Mouse (Mus musculus): ENCODE results near the gene Ccm2. TPM values are rescaled to one million over a fixed set of nuclear protein-coding genes. Genes with fewer than 3 reads are reported as not detected.

Ccm2 gene
- polyA plus RNA-seq, 1 experiment, result 24.8 TPM

GRCm38 (mm10) chr11:6638537-6638936 is 91.8 kb downstream of the Ccm2 start, which contains the start of gene Wap:
Wap (minus strand) TSS chr11:6638637.
- no peak for TF ChIP-seq GATA1 (IDR thresholded peaks at IDR 0.05; ENCODE audit: borderline replicate concordance, low read length)
- TF ChIP-seq FLI1 (IDR thresholded peaks at IDR 0.05; ENCODE audit: low read length), result no peak
- peaks cover 6% of the 10 kb centered on the region for H3K4me1 ChIP-seq
- H3K36me3 ChIP-seq (replicated peaks; ENCODE audit: low read length), result no peaks in the 10 kb centered on the region
- H3K9me3 ChIP-seq, result no peaks in the 10 kb centered on the region
- H3K4me3 ChIP-seq (replicated peaks), result no peak within 1 kb of the TSS
- peaks cover 16% of the 10 kb centered on the region for H3K27me3 ChIP-seq (replicated peaks)

DNA sequence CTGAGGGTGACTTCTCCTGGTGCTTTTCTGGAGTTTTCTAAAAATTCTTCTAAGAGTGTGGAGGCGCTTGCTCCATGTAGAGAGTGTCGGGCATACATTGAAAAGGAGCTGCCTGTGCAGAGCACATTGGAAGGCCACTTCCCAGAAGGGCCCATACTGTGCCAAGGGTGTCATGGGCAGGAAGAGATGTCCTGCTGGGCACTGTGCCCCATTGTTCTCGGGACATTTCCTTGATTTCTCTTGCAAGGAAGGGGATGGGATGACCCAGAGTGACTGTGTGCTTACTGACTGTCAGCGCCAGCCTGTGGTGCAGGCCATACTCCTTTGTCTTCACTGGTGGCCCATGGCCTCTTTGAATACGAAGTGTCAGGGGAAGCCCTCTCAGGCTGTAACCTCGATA is 92.4 kb downstream of the Ccm2 start:
- peaks cover 6% of the 10 kb centered on the region for H3K4me1 ChIP-seq
- H3K36me3 ChIP-seq (replicated peaks; ENCODE audit: low read length), result no peaks in the 10 kb centered on the region
- peaks cover 21% of the 10 kb centered on the region for H3K27me3 ChIP-seq (replicated peaks)
- no peaks in the 10 kb centered on the region for H3K9me3 ChIP-seq
- TF ChIP-seq FLI1 (IDR thresholded peaks at IDR 0.05; ENCODE audit: low read length) (no peak), GATA1 (IDR thresholded peaks at IDR 0.05; ENCODE audit: borderline replicate concordance, low read length) (no peak)
- no peak overlapping the region for H3K4me3 ChIP-seq (replicated peaks)

DNA sequence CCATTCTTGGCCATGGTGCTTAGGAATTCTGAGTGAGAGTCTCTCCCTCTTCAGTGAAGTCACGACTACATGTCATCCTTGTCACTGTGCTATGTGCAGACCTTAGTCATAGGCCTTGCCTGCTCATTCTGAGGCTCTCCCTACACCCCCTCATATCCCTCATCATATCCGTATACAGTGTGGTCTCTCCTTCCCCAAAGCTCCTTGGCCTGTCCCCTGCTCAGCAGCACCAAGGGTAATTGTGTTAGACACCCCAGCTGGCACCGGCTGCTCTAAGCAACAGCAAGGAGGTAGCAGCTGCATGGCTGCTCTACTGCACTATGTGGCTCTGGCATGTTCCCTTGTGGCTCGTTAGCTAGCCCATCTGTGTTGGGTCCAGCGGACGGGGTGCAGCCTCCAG is 97.9 kb downstream of the Ccm2 start:
- Histone ChIP-seq H3K36me3 (replicated peaks; ENCODE audit: low read length) (no peaks in the 10 kb centered on the region), H3K4me3 (replicated peaks) (no peak overlapping the region), H3K9me3 (0 out of 2 replicates have a peak, but pooled peaks cover 3% of the 10 kb centered on the region), H3K4me1 (peaks cover 7% of the 10 kb centered on the region; the same call in 1 of the 2 replicates), H3K27me3 (replicated peaks) (peaks cover 21% of the 10 kb centered on the region)
- TF ChIP-seq GATA1 (IDR thresholded peaks at IDR 0.05; ENCODE audit: borderline replicate concordance, low read length), result no peak
- TF ChIP-seq FLI1 (IDR thresholded peaks at IDR 0.05; ENCODE audit: low read length), result no peak

Other genes with a start within 250 kb of the Ccm2 start
- gene Zmiz2, start 157.8 kb upstream of the Ccm2 start, polyA plus RNA-seq (2012; ENCODE audit: insufficient read depth, low replicate concordance), result 225 and 608 TPM in 2 replicates
- gene Ppia, start 131.4 kb upstream of the Ccm2 start, polyA plus RNA-seq (2012; ENCODE audit: insufficient read depth, low replicate concordance), result 18.2 and 172 TPM in 2 replicates
- gene H2afv, start 102.4 kb upstream of the Ccm2 start, polyA plus RNA-seq (2012; ENCODE audit: insufficient read depth, low replicate concordance), result 23.2 and 32.7 TPM in 2 replicates
- gene Purb, start 71.0 kb upstream of the Ccm2 start, polyA plus RNA-seq (2012; ENCODE audit: insufficient read depth, low replicate concordance), result 8.7 and 12.9 TPM in 2 replicates
- gene Myo1g, start 25.9 kb upstream of the Ccm2 start, polyA plus RNA-seq (2012; ENCODE audit: insufficient read depth, low replicate concordance), result 28.0 and 34.2 TPM in 2 replicates
- 0.34 and 0.63 TPM in 2 replicates for gene Nacad, start 59.2 kb downstream of the Ccm2 start, polyA plus RNA-seq (2012; ENCODE audit: insufficient read depth, low replicate concordance)
- 55.6 and 136 TPM in 2 replicates for gene Tbrg4, start 79.2 kb downstream of the Ccm2 start, polyA plus RNA-seq (2012; ENCODE audit: insufficient read depth, low replicate concordance)
- gene Wap, start 91.8 kb downstream of the Ccm2 start, polyA plus RNA-seq (2012; ENCODE audit: insufficient read depth, low replicate concordance), result not detected in 2 replicates
- not detected in 2 replicates for gene Ramp3, start 111.6 kb downstream of the Ccm2 start, polyA plus RNA-seq (2012; ENCODE audit: insufficient read depth, low replicate concordance)